Mouse (Mus musculus) hematopoietic multipotent progenitor cell, adult 10-12 weeks (in vitro differentiated cells): Measurements from ENCODE around the gene Psg20. TPM values are rescaled to one million over a fixed set of nuclear protein-coding genes. Genes with fewer than 3 reads are reported as not detected.

Experiments used
- polyA plus RNA-seq: library from polyadenylated mRNA; stranded (reverse); fragments of >175 nt; gene quantifications from 2 replicates; pipeline ENCODE4 v1.2.3, GENCODE M21; 2012; ENCODE audit warnings: low replicate concordance

Psg20 gene
- polyA plus RNA-seq: not detected in 2 replicates

GRCm38 (mm10) chr7:18686085-18686484, at the start of gene Psg20:
Gene Psg20, minus strand, starts transcription at chr7:18686185.

GRCm38 (mm10) chr7:18717790-18718189, 31.8 kb upstream of the Psg20 start, which contains the start of gene Psg22:
Gene Psg22, plus strand, starts transcription at chr7:18718090.

GRCm38 (mm10) chr7:18656625-18657024, 29.4 kb downstream of the Psg20 start, which contains the start of gene Psg21:
Gene Psg21, minus strand, starts transcription at chr7:18656725.

Other genes with a start within 250 kb of the Psg20 start
- not detected in 2 replicates for gene Psg26, start 202.0 kb downstream of the Psg20 start, polyA plus RNA-seq
- gene Psg25, start 153.9 kb downstream of the Psg20 start, polyA plus RNA-seq: not detected in 2 replicates
- gene Psg27, start 118.9 kb downstream of the Psg20 start, polyA plus RNA-seq: not detected in 2 replicates
- gene Psg23, start 69.7 kb downstream of the Psg20 start, polyA plus RNA-seq: not detected in 2 replicates
- not detected in 2 replicates for gene Psg21, start 29.5 kb downstream of the Psg20 start, polyA plus RNA-seq
- not detected in 2 replicates for gene Psg22, start 31.9 kb upstream of the Psg20 start, polyA plus RNA-seq
- gene Psg19, start 112.3 kb upstream of the Psg20 start, polyA plus RNA-seq: not detected in 2 replicates
- not detected in 2 replicates for gene Psg17, start 135.4 kb upstream of the Psg20 start, polyA plus RNA-seq
- gene Mill2, start 153.8 kb upstream of the Psg20 start, polyA plus RNA-seq: 0.06 TPM in 1 of 2 replicates, not detected in the other
- gene Pglyrp1, start 185.1 kb upstream of the Psg20 start, polyA plus RNA-seq: 59.9 and 79.7 TPM in 2 replicates
- 62.1 and 110 TPM in 2 replicates for gene Ccdc61, start 224.2 kb upstream of the Psg20 start, polyA plus RNA-seq
- gene Nova2, start 239.7 kb upstream of the Psg20 start, polyA plus RNA-seq: 0.02 and 0.20 TPM in 2 replicates